Mouse (Mus musculus): ENCODE measurements at regions not wholly inside any gene's neighbourhood (a gene's known extent, or its start where the extent isn't known, plus 50 kb on each side); places are given as distances from the start of the nearest gene placed in this dataset.

GRCm38 (mm10) chr10:25064701-25065362 is 137.5 kb upstream of the Arg1 start:
- TF ChIP-seq CTCF (IDR thresholded peaks at IDR 0.05; ENCODE audit: low read depth, low read length): no peak
- TF ChIP-seq POLR2A (IDR thresholded peaks at IDR 0.05; ENCODE audit: insufficient read depth, low read length): no peak
- no peak for TF ChIP-seq EP300 (IDR thresholded peaks at IDR 0.05; ENCODE audit: insufficient read depth, low read depth, low read length)
- no peak overlapping the region for H3K9ac ChIP-seq (ENCODE audit: low read depth, poor library complexity, severe bottlenecking)
- no peaks in the 10 kb centered on the region for H3K27me3 ChIP-seq (ENCODE audit: control insufficient read depth, insufficient read depth, low read length, poor library complexity, severe bottlenecking)
- no peaks in the 10 kb centered on the region for H3K9me3 ChIP-seq (replicated peaks; ENCODE audit: control insufficient read depth, insufficient read depth, low read length, poor library complexity, severe bottlenecking)
- H3K4me1 ChIP-seq (ENCODE audit: control insufficient read depth, insufficient read depth, low read length): no peaks in the 10 kb centered on the region
- H3K27ac ChIP-seq (ENCODE audit: insufficient read depth, low read length): no peak overlapping the region
- no peak overlapping the region for H3K4me3 ChIP-seq (ENCODE audit: low read depth, low read length)
- H3K36me3 ChIP-seq (ENCODE audit: control insufficient read depth, insufficient read depth, low read length, poor library complexity, severe bottlenecking): no peaks in the 10 kb centered on the region

- TF ChIP-seq CTCF (IDR thresholded peaks at IDR 0.05; ENCODE audit: low read depth, low read length) (no peak), POLR2A (IDR thresholded peaks at IDR 0.05; ENCODE audit: insufficient read depth, low read length) (no peak), EP300 (IDR thresholded peaks at IDR 0.05; ENCODE audit: insufficient read depth, low read depth, low read length) (no peak)
- H3K4me1 ChIP-seq (ENCODE audit: control insufficient read depth, insufficient read depth, low read length): no peaks in the 10 kb centered on the region
- H3K27me3 ChIP-seq (ENCODE audit: control insufficient read depth, insufficient read depth, low read length, poor library complexity, severe bottlenecking): no peaks in the 10 kb centered on the region
- no peaks in the 10 kb centered on the region for H3K9me3 ChIP-seq (replicated peaks; ENCODE audit: control insufficient read depth, insufficient read depth, low read length, poor library complexity, severe bottlenecking)
- H3K9ac ChIP-seq (ENCODE audit: low read depth, poor library complexity, severe bottlenecking): no peak overlapping the region
- no peak overlapping the region for H3K4me3 ChIP-seq (ENCODE audit: low read depth, low read length)
- no peak overlapping the region for H3K27ac ChIP-seq (ENCODE audit: insufficient read depth, low read length)
- H3K36me3 ChIP-seq (ENCODE audit: control insufficient read depth, insufficient read depth, low read length, poor library complexity, severe bottlenecking): no peaks in the 10 kb centered on the region
Observed at GRCm38 (mm10) chr10:25061402-25062055, 134.2 kb upstream of the Arg1 start.

- H3K27me3 ChIP-seq (ENCODE audit: control insufficient read depth, insufficient read depth, low read length, poor library complexity, severe bottlenecking): no peaks in the 10 kb centered on the region
- H3K9me3 ChIP-seq (replicated peaks; ENCODE audit: control insufficient read depth, insufficient read depth, low read length, poor library complexity, severe bottlenecking): no peaks in the 10 kb centered on the region
- no peaks in the 10 kb centered on the region for H3K36me3 ChIP-seq (ENCODE audit: control insufficient read depth, insufficient read depth, low read length, poor library complexity, severe bottlenecking)
- no peaks in the 10 kb centered on the region for H3K4me1 ChIP-seq (ENCODE audit: control insufficient read depth, insufficient read depth, low read length)
- no peak overlapping the region for H3K9ac ChIP-seq (ENCODE audit: low read depth, poor library complexity, severe bottlenecking)
- H3K27ac ChIP-seq (ENCODE audit: insufficient read depth, low read length): no peak overlapping the region
- H3K4me3 ChIP-seq (ENCODE audit: low read depth, low read length): no peak overlapping the region
- TF ChIP-seq POLR2A (IDR thresholded peaks at IDR 0.05; ENCODE audit: insufficient read depth, low read length) (no peak), CTCF (IDR thresholded peaks at IDR 0.05; ENCODE audit: low read depth, low read length) (no peak), EP300 (IDR thresholded peaks at IDR 0.05; ENCODE audit: insufficient read depth, low read depth, low read length) (no peak)
Observed at GRCm38 (mm10) chr10:25058694-25059093, 131.4 kb upstream of the Arg1 start.

DNA sequence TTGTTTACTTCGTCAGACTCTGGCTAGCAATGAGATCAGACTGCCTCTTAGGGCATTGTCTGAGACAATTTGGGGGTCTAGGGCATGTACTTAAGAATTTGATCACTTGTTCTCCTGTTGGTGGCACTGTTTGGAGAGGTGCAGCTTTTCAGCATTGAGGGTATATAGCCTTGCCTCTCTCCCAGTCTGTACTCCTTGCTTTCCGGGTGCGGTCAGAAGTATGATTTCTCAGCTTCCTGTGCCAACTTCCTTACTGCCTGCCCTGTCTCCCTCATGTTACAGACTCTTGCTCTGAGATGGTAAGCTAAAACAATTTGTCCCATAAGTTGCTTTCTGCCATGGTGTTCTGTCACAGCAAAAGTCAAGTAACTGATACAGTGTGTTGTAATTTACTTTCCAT is 124.7 kb upstream of the Arg1 start:
- H3K4me3 ChIP-seq (ENCODE audit: low read depth, low read length): no peak overlapping the region
- no peak overlapping the region for H3K27ac ChIP-seq (ENCODE audit: insufficient read depth, low read length)
- no peaks in the 10 kb centered on the region for H3K27me3 ChIP-seq (ENCODE audit: control insufficient read depth, insufficient read depth, low read length, poor library complexity, severe bottlenecking)
- no peaks in the 10 kb centered on the region for H3K4me1 ChIP-seq (ENCODE audit: control insufficient read depth, insufficient read depth, low read length)
- no peak for TF ChIP-seq POLR2A (IDR thresholded peaks at IDR 0.05; ENCODE audit: insufficient read depth, low read length)
- no peaks in the 10 kb centered on the region for H3K36me3 ChIP-seq (ENCODE audit: control insufficient read depth, insufficient read depth, low read length, poor library complexity, severe bottlenecking)
- no peak overlapping the region for H3K9ac ChIP-seq (ENCODE audit: low read depth, poor library complexity, severe bottlenecking)
- H3K9me3 ChIP-seq (replicated peaks; ENCODE audit: control insufficient read depth, insufficient read depth, low read length, poor library complexity, severe bottlenecking): no peaks in the 10 kb centered on the region

DNA sequence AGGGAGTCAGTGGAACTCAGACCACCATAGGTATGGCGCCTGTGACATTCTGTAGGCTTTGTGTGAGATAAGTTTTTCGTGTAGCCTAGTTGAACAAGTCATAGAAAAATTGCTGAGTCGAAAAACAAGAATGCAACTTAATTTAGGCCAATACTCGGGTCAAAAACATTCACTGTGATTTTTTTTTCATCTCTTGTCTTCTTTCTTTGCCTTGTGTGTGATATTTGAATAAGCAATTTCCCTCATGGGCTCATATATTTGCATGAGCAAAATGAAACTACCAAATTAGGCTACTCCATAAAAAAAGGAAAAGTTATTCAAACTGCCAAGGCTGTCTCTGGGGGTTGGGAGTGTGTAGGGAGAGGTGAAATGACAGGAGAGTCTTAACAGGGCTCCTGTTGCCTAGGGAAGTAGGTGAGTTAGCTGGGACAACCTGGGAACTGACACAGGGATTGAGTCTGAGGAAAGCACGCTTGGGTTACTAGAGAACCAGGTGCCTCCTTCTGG is 124.1 kb upstream of the Arg1 start:
- TF ChIP-seq POLR2A (IDR thresholded peaks at IDR 0.05; ENCODE audit: insufficient read depth, low read length): no peak
- no peak for TF ChIP-seq CTCF (IDR thresholded peaks at IDR 0.05; ENCODE audit: low read depth, low read length)
- no peak for TF ChIP-seq EP300 (IDR thresholded peaks at IDR 0.05; ENCODE audit: insufficient read depth, low read depth, low read length)
- H3K4me3 ChIP-seq (ENCODE audit: low read depth, low read length): no peak overlapping the region
- H3K9ac ChIP-seq (ENCODE audit: low read depth, poor library complexity, severe bottlenecking): no peak overlapping the region
- no peaks in the 10 kb centered on the region for H3K36me3 ChIP-seq (ENCODE audit: control insufficient read depth, insufficient read depth, low read length, poor library complexity, severe bottlenecking)
- no peaks in the 10 kb centered on the region for H3K27me3 ChIP-seq (ENCODE audit: control insufficient read depth, insufficient read depth, low read length, poor library complexity, severe bottlenecking)
- H3K4me1 ChIP-seq (ENCODE audit: control insufficient read depth, insufficient read depth, low read length): no peaks in the 10 kb centered on the region
- no peak overlapping the region for H3K27ac ChIP-seq (ENCODE audit: insufficient read depth, low read length)
- no peaks in the 10 kb centered on the region for H3K9me3 ChIP-seq (replicated peaks; ENCODE audit: control insufficient read depth, insufficient read depth, low read length, poor library complexity, severe bottlenecking)

DNA sequence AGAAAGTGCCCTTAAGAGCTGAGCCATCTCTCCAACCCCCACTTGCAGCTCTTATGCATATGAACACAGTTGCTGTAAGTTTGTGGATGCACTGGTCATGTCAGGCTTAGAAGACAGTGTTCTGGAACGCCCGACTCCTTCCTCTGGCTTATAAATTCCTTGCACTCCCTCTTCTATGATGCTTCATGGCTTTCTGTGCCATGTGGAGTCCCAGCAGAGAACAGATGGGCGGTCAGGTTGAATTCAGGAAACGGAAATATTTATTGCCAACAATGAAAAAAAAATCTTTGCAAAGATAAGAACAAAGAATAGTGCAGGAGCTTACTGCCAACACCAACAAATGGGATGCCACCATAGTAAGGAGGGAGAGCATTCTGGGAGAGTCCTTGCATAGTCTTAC is 113.9 kb upstream of the Arg1 start:
- no peaks in the 10 kb centered on the region for H3K9me3 ChIP-seq (replicated peaks; ENCODE audit: control insufficient read depth, insufficient read depth, low read length, poor library complexity, severe bottlenecking)
- TF ChIP-seq POLR2A (IDR thresholded peaks at IDR 0.05; ENCODE audit: insufficient read depth, low read length) (no peak), CTCF (IDR thresholded peaks at IDR 0.05; ENCODE audit: low read depth, low read length) (no peak), EP300 (IDR thresholded peaks at IDR 0.05; ENCODE audit: insufficient read depth, low read depth, low read length) (no peak)
- H3K27me3 ChIP-seq (ENCODE audit: control insufficient read depth, insufficient read depth, low read length, poor library complexity, severe bottlenecking): no peaks in the 10 kb centered on the region
- no peak overlapping the region for H3K9ac ChIP-seq (ENCODE audit: low read depth, poor library complexity, severe bottlenecking)
- no peak overlapping the region for H3K27ac ChIP-seq (ENCODE audit: insufficient read depth, low read length)
- no peak overlapping the region for H3K4me3 ChIP-seq (ENCODE audit: low read depth, low read length)
- H3K4me1 ChIP-seq (ENCODE audit: control insufficient read depth, insufficient read depth, low read length): no peaks in the 10 kb centered on the region
- no peaks in the 10 kb centered on the region for H3K36me3 ChIP-seq (ENCODE audit: control insufficient read depth, insufficient read depth, low read length, poor library complexity, severe bottlenecking)
